Mouse (Mus musculus) E14TG2a.4 (cell line): Measurements from ENCODE around the gene Itpr2.

ENCODE experiments used
- CTCF ChIP-seq: conservative IDR thresholded peaks from 2 replicates; pipeline ENCODE4 v1.5.1; 2014; ENCODE audit warnings: low read length
- NANOG ChIP-seq: IDR thresholded peaks from 2 replicates; pipeline ENCODE4 v1.6.1; 2014; ENCODE audit warnings: borderline replicate concordance, low read length, mixed read lengths
- POU5F1 ChIP-seq: IDR thresholded peaks from 2 replicates; pipeline ENCODE4 v1.6.1; 2014; ENCODE audit warnings: low read length, borderline replicate concordance

GRCm38 (mm10) chr6:146464014-146464644 is 37.9 kb downstream of the Itpr2 start:
- TF ChIP-seq CTCF (no peak), NANOG (no peak), POU5F1 (no peak)
